Mouse (Mus musculus): Measurements from ENCODE around the gene Akap8l. TPM values are rescaled to one million over a fixed set of nuclear protein-coding genes. Genes with fewer than 3 reads are reported as not detected.
A peak's percentile ranks its signal among the peaks of the same experiment; 100 is the strongest.

Akap8l gene
- polyA plus RNA-seq, 1 experiment from 2014 or later, result 63.2 TPM

GRCm38 (mm10) chr17:32283341-32283740, 67.1 kb downstream of the Akap8l start:
- peak overlapping the region; percentile 77 for H3K4me2 ChIP-seq (ENCODE audit: low read length)
- H3K9me3 ChIP-seq (replicated peaks; ENCODE audit: low read length), result no peaks in the 10 kb centered on the region
- H3K4me1 ChIP-seq (replicated peaks; ENCODE audit: insufficient read depth, low read length), result peaks cover 6% of the 10 kb centered on the region; the same call in 1 of the 2 replicates
- peak overlapping the region; percentile 96 for H3K4me3 ChIP-seq (replicated peaks; ENCODE audit: low read depth, low read length)
- H3K36me3 ChIP-seq (ENCODE audit: insufficient read depth, low read length), result no peaks in the 10 kb centered on the region
- TF ChIP-seq CTCF (IDR thresholded peaks at IDR 0.05; ENCODE audit: low read depth), result no peak
- ATAC-seq (replicated peaks; ENCODE audit: low FRiP score, low read depth) (no peak), DNase-seq (ENCODE audit: low spot score) (peak; percentile 65)
- H3K27ac ChIP-seq, result peak overlapping the region; percentile 100
- H3K27me3 ChIP-seq (ENCODE audit: insufficient read depth, low read length), result no peaks in the 10 kb centered on the region
- 12% methylated on average over 7 of the region's 7 CpGs for WGBS
- H3K9ac ChIP-seq (ENCODE audit: low read depth, low read length), result peak overlapping the region; percentile 99

GRCm38 (mm10) chr17:32281611-32282310, 68.6 kb downstream of the Akap8l start:
- Histone ChIP-seq H3K27ac (no peak overlapping the region), H3K36me3 (ENCODE audit: insufficient read depth, low read length) (no peaks in the 10 kb centered on the region), H3K9ac (ENCODE audit: low read depth, low read length) (no peak overlapping the region), H3K27me3 (ENCODE audit: insufficient read depth, low read length) (no peaks in the 10 kb centered on the region), H3K4me1 (replicated peaks; ENCODE audit: insufficient read depth, low read length) (peaks cover 6% of the 10 kb centered on the region; the same call in 1 of the 2 replicates), H3K4me3 (replicated peaks; ENCODE audit: low read depth, low read length) (no peak overlapping the region), H3K4me2 (ENCODE audit: low read length) (no peak overlapping the region; the same call in 1 of the 2 replicates), H3K9me3 (replicated peaks; ENCODE audit: low read length) (no peaks in the 10 kb centered on the region)
- DNase-seq (ENCODE audit: low spot score), result no peak
- no peak for TF ChIP-seq CTCF (IDR thresholded peaks at IDR 0.05; ENCODE audit: low read depth)
- 62% methylated on average over 4 of the region's 4 CpGs for WGBS
- ATAC-seq (replicated peaks; ENCODE audit: low FRiP score, low read depth), result no peak

- H3K36me3 ChIP-seq (ENCODE audit: insufficient read depth, low read length), result no peaks in the 10 kb centered on the region
Measured at GRCm38 (mm10) chr17:32281126-32281525, 69.3 kb downstream of the Akap8l start.

GRCm38 (mm10) chr17:32280575-32280974, 69.8 kb downstream of the Akap8l start:
- peaks cover 5% of the 10 kb centered on the region; the same call in 1 of the 2 replicates for H3K4me1 ChIP-seq (replicated peaks; ENCODE audit: insufficient read depth, low read length)
- no peak for TF ChIP-seq CTCF (IDR thresholded peaks at IDR 0.05; ENCODE audit: low read depth)
- DNase-seq (ENCODE audit: low spot score), result no peak
- H3K4me2 ChIP-seq (ENCODE audit: low read length), result no peak overlapping the region
- no peaks in the 10 kb centered on the region for H3K27me3 ChIP-seq (ENCODE audit: insufficient read depth, low read length)
- no peaks in the 10 kb centered on the region for H3K9me3 ChIP-seq (replicated peaks; ENCODE audit: low read length)
- WGBS, result 80% methylated on average over 3 of the region's 3 CpGs
- ATAC-seq (replicated peaks; ENCODE audit: low FRiP score, low read depth), result no peak
- no peak overlapping the region for H3K9ac ChIP-seq (ENCODE audit: low read depth, low read length)
- no peaks in the 10 kb centered on the region for H3K36me3 ChIP-seq (ENCODE audit: insufficient read depth, low read length)
- H3K4me3 ChIP-seq (replicated peaks; ENCODE audit: low read depth, low read length), result no peak overlapping the region
- H3K27ac ChIP-seq, result no peak overlapping the region

More at GRCm38 (mm10) chr17:32281126-32281525, 69.3 kb downstream of the Akap8l start:
- WGBS, result 74% methylated on average over 2 of the region's 2 CpGs
- H3K9me3 ChIP-seq (replicated peaks; ENCODE audit: low read length), result no peaks in the 10 kb centered on the region
- H3K4me3 ChIP-seq (replicated peaks; ENCODE audit: low read depth, low read length), result no peak overlapping the region
- H3K9ac ChIP-seq (ENCODE audit: low read depth, low read length), result no peak overlapping the region
- no peak for DNase-seq (ENCODE audit: low spot score)
- no peak for ATAC-seq (replicated peaks; ENCODE audit: low FRiP score, low read depth)
- no peak overlapping the region for H3K27ac ChIP-seq
- no peak overlapping the region for H3K4me2 ChIP-seq (ENCODE audit: low read length)
- H3K27me3 ChIP-seq (ENCODE audit: insufficient read depth, low read length), result no peaks in the 10 kb centered on the region
- peaks cover 6% of the 10 kb centered on the region; the same call in 1 of the 2 replicates for H3K4me1 ChIP-seq (replicated peaks; ENCODE audit: insufficient read depth, low read length)
- TF ChIP-seq CTCF (IDR thresholded peaks at IDR 0.05; ENCODE audit: low read depth), result no peak

- no peaks in the 10 kb centered on the region for H3K4me1 ChIP-seq (replicated peaks; ENCODE audit: insufficient read depth, low read length)
- no peaks in the 10 kb centered on the region for H3K9me3 ChIP-seq (replicated peaks; ENCODE audit: low read length)
- no peaks in the 10 kb centered on the region for H3K36me3 ChIP-seq (ENCODE audit: insufficient read depth, low read length)
- TF ChIP-seq CTCF (IDR thresholded peaks at IDR 0.05; ENCODE audit: low read depth), result no peak
- no peaks in the 10 kb centered on the region for H3K27me3 ChIP-seq (ENCODE audit: insufficient read depth, low read length)
- H3K27ac ChIP-seq, result no peak overlapping the region
- no peak overlapping the region for H3K9ac ChIP-seq (ENCODE audit: low read depth, low read length)
- H3K4me3 ChIP-seq (replicated peaks; ENCODE audit: low read depth, low read length), result no peak overlapping the region
- DNase-seq (ENCODE audit: low spot score) (no peak), ATAC-seq (replicated peaks; ENCODE audit: low FRiP score, low read depth) (no peak)
- WGBS, result 91% methylated on average over 1 of the region's 1 CpGs
- H3K4me2 ChIP-seq (ENCODE audit: low read length), result no peak overlapping the region
Measured at GRCm38 (mm10) chr17:32277201-32277600, 73.2 kb downstream of the Akap8l start.

- Histone ChIP-seq H3K27ac (no peak overlapping the region), H3K4me1 (replicated peaks; ENCODE audit: insufficient read depth, low read length) (no peaks in the 10 kb centered on the region), H3K27me3 (ENCODE audit: insufficient read depth, low read length) (no peaks in the 10 kb centered on the region), H3K9me3 (replicated peaks; ENCODE audit: low read length) (no peaks in the 10 kb centered on the region), H3K4me2 (ENCODE audit: low read length) (no peak overlapping the region), H3K9ac (ENCODE audit: low read depth, low read length) (no peak overlapping the region), H3K4me3 (replicated peaks; ENCODE audit: low read depth, low read length) (no peak overlapping the region), H3K36me3 (ENCODE audit: insufficient read depth, low read length) (no peaks in the 10 kb centered on the region)
- ATAC-seq (replicated peaks; ENCODE audit: low FRiP score, low read depth) (no peak), DNase-seq (ENCODE audit: low spot score) (no peak)
- no peak for TF ChIP-seq CTCF (IDR thresholded peaks at IDR 0.05; ENCODE audit: low read depth)
- 83% methylated on average over 3 of the region's 3 CpGs for WGBS
Measured at GRCm38 (mm10) chr17:32275568-32275967, 74.8 kb downstream of the Akap8l start.

Small RNAs within 50 kb of the gene (microRNA-seq; reads per million reads assigned to microRNA genes)
- not detected for gene Gm22201

Other genes with a start within 250 kb of the Akap8l start
- 7.2 and 7.4 TPM in 2 replicates for gene Notch3, start 183.8 kb downstream of the Akap8l start, polyA plus RNA-seq (2015; fragmentation: Nextera tagmentation; extraction: Ambion mirVana)
- gene Ephx3, start 161.1 kb downstream of the Akap8l start, polyA plus RNA-seq (2015; fragmentation: Nextera tagmentation; extraction: Ambion mirVana), result 0.18 and 0.30 TPM in 2 replicates
- gene Brd4, start 65.9 kb downstream of the Akap8l start, polyA plus RNA-seq (2015; fragmentation: Nextera tagmentation; extraction: Ambion mirVana), result 55.5 and 58.4 TPM in 2 replicates
- 51.4 and 55.8 TPM in 2 replicates for gene Akap8, start 29.4 kb downstream of the Akap8l start, polyA plus RNA-seq (2015; fragmentation: Nextera tagmentation; extraction: Ambion mirVana)
- gene Wiz, start 38.8 kb upstream of the Akap8l start, polyA plus RNA-seq (2015; fragmentation: Nextera tagmentation; extraction: Ambion mirVana), result 18.6 and 20.8 TPM in 2 replicates
- gene Rasal3, start 53.0 kb upstream of the Akap8l start, polyA plus RNA-seq (2015; fragmentation: Nextera tagmentation; extraction: Ambion mirVana), result 0.29 and 0.53 TPM in 2 replicates
- not detected in 2 replicates for gene Pglyrp2, start 73.6 kb upstream of the Akap8l start, polyA plus RNA-seq (2015; fragmentation: Nextera tagmentation; extraction: Ambion mirVana)
- gene Cyp4f39, start 102.1 kb upstream of the Akap8l start, polyA plus RNA-seq (2015; fragmentation: Nextera tagmentation; extraction: Ambion mirVana), result 0.54 and 0.98 TPM in 2 replicates
- gene Cyp4f17, start 155.4 kb upstream of the Akap8l start, polyA plus RNA-seq (2015; fragmentation: Nextera tagmentation; extraction: Ambion mirVana), result 6.6 and 6.8 TPM in 2 replicates
- 24.0 and 25.4 TPM in 2 replicates for gene Cyp4f16, start 186.0 kb upstream of the Akap8l start, polyA plus RNA-seq (2015; fragmentation: Nextera tagmentation; extraction: Ambion mirVana)